Mouse (Mus musculus): Measurements from ENCODE around the gene Cfap54.

DNA sequence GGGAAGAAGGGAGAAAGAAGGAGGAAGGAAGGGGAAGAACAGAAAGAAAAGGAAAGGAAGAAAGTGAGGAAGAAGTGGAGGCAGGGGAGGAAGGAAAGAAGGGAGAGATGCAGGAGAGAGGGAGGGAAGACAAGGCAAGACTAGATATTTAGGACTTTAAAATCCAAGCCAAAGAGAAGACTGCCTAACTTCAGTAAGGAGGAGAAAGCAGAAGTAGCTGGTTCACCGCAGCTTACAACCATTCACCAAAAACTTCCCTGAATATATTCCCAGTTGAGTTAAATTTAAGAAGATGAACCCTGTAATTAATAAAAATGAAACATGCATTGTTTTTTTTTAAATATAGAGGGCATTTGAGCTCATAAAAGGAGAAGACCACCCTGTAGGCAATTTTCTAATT is 34.3 kb upstream of the Cfap54 start:
- TF ChIP-seq MAFK (IDR thresholded peaks at IDR 0.05; ENCODE audit: insufficient read depth, low read depth, low read length) (no peak), CHD2 (IDR thresholded peaks at IDR 0.05; ENCODE audit: low read depth, low read length) (no peak), HCFC1 (IDR thresholded peaks at IDR 0.05; ENCODE audit: borderline replicate concordance, insufficient read depth, low read length) (no peak)
